ENCODE assay signal across 11 mouse cellular contexts in the genomic region with DNA sequence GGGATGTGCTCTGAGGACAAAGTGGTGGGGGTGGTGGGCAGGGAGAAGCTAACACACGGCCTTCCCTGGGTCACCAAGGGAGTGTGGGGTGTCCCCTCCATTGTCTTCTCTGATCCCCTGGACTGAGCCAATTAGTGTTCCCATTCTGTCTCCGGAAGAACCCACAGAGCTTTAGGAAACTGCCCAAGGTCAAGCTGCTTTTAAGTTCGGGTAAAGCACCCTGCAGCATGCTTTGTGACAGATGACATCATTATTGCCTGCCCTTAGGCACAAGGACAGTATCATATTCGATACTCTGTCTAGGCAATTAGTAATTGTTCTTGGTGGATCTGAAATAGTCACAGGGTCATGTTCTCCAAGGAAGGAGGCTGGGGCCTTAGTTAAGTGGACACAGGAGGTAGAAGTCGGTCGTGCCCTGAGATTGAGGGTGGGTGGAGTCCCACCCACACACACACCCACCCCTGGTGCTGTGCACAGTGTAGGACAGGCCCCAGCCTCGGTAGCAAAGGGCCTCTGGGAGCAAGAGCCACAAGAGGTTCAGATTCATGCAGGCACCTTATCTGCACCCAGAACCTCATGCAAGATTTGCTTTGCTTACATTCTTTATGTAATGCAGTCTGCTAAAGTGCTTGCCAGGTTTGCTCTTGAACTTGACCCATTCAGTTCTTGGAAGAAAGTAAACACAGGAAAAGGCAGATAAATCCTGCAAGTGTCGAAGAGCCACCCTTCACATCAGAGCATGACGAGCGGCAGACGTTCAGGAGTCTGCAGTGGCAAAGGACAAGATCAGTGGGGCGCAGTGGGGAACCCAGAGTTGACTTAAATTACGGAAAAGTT. TPM values are rescaled to one million over a fixed set of nuclear protein-coding genes. Genes with fewer than 3 reads are reported as not detected.
DNase-seq lines count a peak whose midpoint lies in the region; ATAC-seq and TF ChIP-seq lines count a peak whose summit lies in the region.
"Had no signal": no experiment of that assay in that cellular context is flagged by ENCODE, and none has a peak within 500 bp of the region (broad histone marks: within the 10 kb centered on the region; RNA-seq: fewer than 3 reads in every experiment).

No protein-coding gene starts in this region.

- TF ChIP-seq CTCF in left cerebral cortex, adult 2 months (IDR thresholded peaks at IDR 0.05): no peak
- no peak for TF ChIP-seq CTCF in midbrain, postnatal 0 days (IDR thresholded peaks at IDR 0.05)

- no peaks in the 10 kb centered on the region for H3K9me3 ChIP-seq in intestine, embryonic 15.5 days
- no peaks in the 10 kb centered on the region for H3K9me3 ChIP-seq in midbrain, postnatal 0 days (ENCODE audit: low read length)
- H3K9me3 ChIP-seq: liver, embryonic 12.5 days had no signal

- H3K27me3 ChIP-seq in intestine, embryonic 15.5 days (replicated peaks): no peaks in the 10 kb centered on the region
- H3K27me3 ChIP-seq in midbrain, postnatal 0 days (ENCODE audit: insufficient read depth, low read length): no peaks in the 10 kb centered on the region
- H3K27me3 ChIP-seq: liver, embryonic 12.5 days had no signal

- peaks cover 32% of the 10 kb centered on the region for H3K36me3 ChIP-seq in intestine, embryonic 15.5 days
- H3K36me3 ChIP-seq in midbrain, postnatal 0 days (ENCODE audit: insufficient read depth, low read length): peaks cover 45% of the 10 kb centered on the region

- 0 out of 2 replicates have a peak, but pooled peaks cover 5% of the 10 kb centered on the region for H3K4me1 ChIP-seq in intestine, embryonic 15.5 days (replicated peaks)
- H3K4me1 ChIP-seq in midbrain, postnatal 0 days (ENCODE audit: insufficient read depth, low read length): no peaks in the 10 kb centered on the region
- H3K4me1 ChIP-seq: liver, embryonic 12.5 days had no signal

- no peak overlapping the region for H3K4me2 ChIP-seq in intestine, embryonic 15.5 days (replicated peaks)
- H3K4me2 ChIP-seq in midbrain, postnatal 0 days (ENCODE audit: low read depth, low read length, poor library complexity, severe bottlenecking): no peak overlapping the region
- H3K4me2 ChIP-seq: liver, embryonic 12.5 days had no signal

- ATAC-seq in frontal cortex, adult (ENCODE audit: low TSS enrichment): peak; percentile 24
- ATAC-seq in intestine, embryonic 15.5 days: peak; percentile 42; the same call in 1 of the 2 replicates
- ATAC-seq in midbrain, postnatal 0 days (ENCODE audit: low FRiP score): no peak
- ATAC-seq in megakaryocyte, adult 5-6 weeks (ENCODE audit: poor library complexity, severe bottlenecking): no peak
- ATAC-seq: liver, embryonic 12.5 days had no signal

- peak overlapping the region; percentile 55 for H3K27ac ChIP-seq in left cerebral cortex, adult 2 months
- H3K27ac ChIP-seq in intestine, embryonic 15.5 days: no peak overlapping the region
- H3K27ac ChIP-seq in midbrain, postnatal 0 days (ENCODE audit: low read depth, low read length): 0 out of 2 replicates have a peak overlapping the region, but pooled peaks have one; percentile 19
- H3K27ac ChIP-seq: liver, embryonic 12.5 days had no signal

- no peak overlapping the region for H3K4me3 ChIP-seq in left cerebral cortex, adult 2 months
- no peak overlapping the region for H3K4me3 ChIP-seq in intestine, embryonic 15.5 days (replicated peaks)
- no peak overlapping the region for H3K4me3 ChIP-seq in midbrain, postnatal 0 days (ENCODE audit: low read depth, low read length)
- H3K4me3 ChIP-seq: liver, embryonic 12.5 days had no signal

- no peak for DNase-seq in frontal cortex, postnatal 14 days (ENCODE audit: low spot score in 2 of 2)
- no peak for DNase-seq in left cerebral cortex, adult 2 months (ENCODE audit: extremely low spot score in 1 of 2, low spot score in 2 of 2)
- no peak for DNase-seq in left cerebral cortex, adult 8-10 months (ENCODE audit: low spot score in 2 of 2)
- no peak for DNase-seq in midbrain, postnatal 0 days (ENCODE audit: low spot score)
- DNase-seq in left cerebral cortex, adult 18-20 months (ENCODE audit: low spot score in 2 of 2): no peak
- DNase-seq: right cerebral cortex, postnatal 14 days had no signal

- intact Hi-C loops in left cerebral cortex, adult 2 months (cut with DNase I): no loop called here

- H3K9ac ChIP-seq in intestine, embryonic 15.5 days: no peak overlapping the region
- no peak overlapping the region for H3K9ac ChIP-seq in midbrain, postnatal 0 days (replicated peaks; ENCODE audit: low read length, poor library complexity, severe bottlenecking)
- H3K9ac ChIP-seq: liver, embryonic 12.5 days had no signal

- 32% methylated on average over 13 of the region's 13 CpGs for WGBS in intestine, embryonic 15.5 days
- WGBS in midbrain, postnatal 0 days: 58% methylated on average over 13 of the region's 13 CpGs

RNA-seq across cellular contexts. Expression of gene Itm2c, which starts 14.9 kb away (rescaled TPM):
- 100 to 1,000 TPM; 714 to 742 TPM for total RNA-seq in left cerebral cortex, adult 2 months (2021)
- total RNA-seq in left cerebral cortex, adult 8-10 months (2022): 100 to 1,000 TPM; 764 to 823 (median 782) TPM
- 135 TPM in 2 replicates for polyA plus RNA-seq in intestine, embryonic 15.5 days (2015; fragmentation: Nextera tagmentation; extraction: Ambion mirVana)
- total RNA-seq in midbrain, postnatal 0 days (2014; rRNA removed): 312 and 376 TPM in 2 replicates
- 293 and 297 TPM in 2 replicates for polyA plus RNA-seq in midbrain, postnatal 0 days (2015; fragmentation: Nextera tagmentation; extraction: Ambion mirVana)
- total RNA-seq in megakaryocyte, adult 5-6 weeks (2015): 32.8 and 32.9 TPM in 2 replicates
- total RNA-seq in megakaryocyte, adult 5-6 weeks (2017): 77.9 and 83.6 TPM in 2 replicates
- total RNA-seq in left cerebral cortex, adult 18-20 months (2021): 100 to 1,000 TPM; 731 to 809 TPM

RNA-seq across cellular contexts. Expression of gene 4933407L21Rik, which starts 19.3 kb away (rescaled TPM):
- 1 to 10 TPM; 5.5 to 7.2 TPM for total RNA-seq in left cerebral cortex, adult 2 months (2021)
- total RNA-seq in left cerebral cortex, adult 8-10 months (2022): 1 to 10 TPM; 5.6 to 9.6 (median 6.3) TPM
- 0.32 and 0.34 TPM in 2 replicates for polyA plus RNA-seq in intestine, embryonic 15.5 days (2015; fragmentation: Nextera tagmentation; extraction: Ambion mirVana)
- total RNA-seq in midbrain, postnatal 0 days (2014; rRNA removed): 9.4 and 10.6 TPM in 2 replicates
- 8.5 and 10.1 TPM in 2 replicates for polyA plus RNA-seq in midbrain, postnatal 0 days (2015; fragmentation: Nextera tagmentation; extraction: Ambion mirVana)
- not detected in 2 replicates for total RNA-seq in megakaryocyte, adult 5-6 weeks (2015)
- total RNA-seq in megakaryocyte, adult 5-6 weeks (2017): 0.22 TPM in 1 of 2 replicates, not detected in the other
- total RNA-seq in left cerebral cortex, adult 18-20 months (2021): 1 to 10 TPM; 5.2 to 7.7 TPM
- polyA plus RNA-seq: embryonic facial prominence, embryonic 11.5 days; liver, embryonic 12.5 days had no signal

RNA-seq across cellular contexts. Expression of gene Gpr55, which starts 51.8 kb away (rescaled TPM):
- total RNA-seq in left cerebral cortex, adult 2 months (2021): under 1 TPM; 0.09 to 0.14 TPM
- under 1 TPM; 0.11 to 0.23 (median 0.21) TPM for total RNA-seq in left cerebral cortex, adult 8-10 months (2022)
- 0.04 and 0.10 TPM in 2 replicates for polyA plus RNA-seq in intestine, embryonic 15.5 days (2015; fragmentation: Nextera tagmentation; extraction: Ambion mirVana)
- total RNA-seq in midbrain, postnatal 0 days (2014; rRNA removed): 0.22 TPM in 1 of 2 replicates, not detected in the other
- polyA plus RNA-seq in midbrain, postnatal 0 days (2015; fragmentation: Nextera tagmentation; extraction: Ambion mirVana): 0.10 and 0.19 TPM in 2 replicates
- total RNA-seq in megakaryocyte, adult 5-6 weeks (2015): 0.07 TPM in 2 replicates
- total RNA-seq in megakaryocyte, adult 5-6 weeks (2017): 0.33 and 0.53 TPM in 2 replicates
- total RNA-seq in left cerebral cortex, adult 18-20 months (2021): under 1 TPM; 0.09 to 0.14 TPM
- polyA plus RNA-seq: embryonic facial prominence, embryonic 11.5 days; liver, embryonic 12.5 days had no signal

Comparison
In these comparisons a context has a peak if more than half of its experiments do, and no peak if none do; other contexts are left out.
1. ATAC-seq: peak in frontal cortex, adult (single experiment) and intestine, embryonic 15.5 days (single experiment); none in midbrain, postnatal 0 days (single experiment) and megakaryocyte, adult 5-6 weeks (single experiment).